Mouse (Mus musculus) retina, adult 2 months (tissue): ENCODE data around the gene Misp.

Experiments used
- DNase-seq: peaks from one replicate; pipeline ENCODE4 v3.0.0-alpha.2; 2012; ENCODE audit warnings: low read depth, low spot score

The Misp gene

GRCm38 (mm10) chr10:79873313-79873712, 52.5 kb downstream of the Misp start:
- no peak for DNase-seq

GRCm38 (mm10) chr10:79873715-79874289, 53.0 kb downstream of the Misp start:
- DNase-seq, result no peak

- no peak for DNase-seq
Measured at GRCm38 (mm10) chr10:79874290-79874862, 53.6 kb downstream of the Misp start, which contains the start of the genes Prtn3 and Plppr3. Prtn3 (plus strand) TSS chr10:79874476. Plppr3 (minus strand) TSS chr10:79874634.

GRCm38 (mm10) chr10:79877174-79877573, 56.4 kb downstream of the Misp start:
- DNase-seq, result no peak

GRCm38 (mm10) chr10:79877757-79878156, 57.0 kb downstream of the Misp start:
- no peak for DNase-seq

- DNase-seq, result no peak
Measured at GRCm38 (mm10) chr10:79879527-79879926, 58.7 kb downstream of the Misp start.
